In genomic region chr8:88022776-88023385, GRCm38 (mm10) we compare ENCODE assay signal across 13 mouse cellular contexts.
DNase-seq lines count a peak whose midpoint lies in the region; ATAC-seq lines count a peak whose summit lies in the region.
"Had no signal": no experiment of that assay in that cellular context is flagged by ENCODE, and none has a peak within 500 bp of the region (broad histone marks: within the 10 kb centered on the region; RNA-seq: fewer than 3 reads in every experiment).

No protein-coding gene starts in this region.

- peak; percentile 8 for DNase-seq in retina, embryonic 14.5 days (ENCODE audit: low spot score)
- DNase-seq in retina, postnatal 1 day, result no peak
- no peak for DNase-seq in limb, embryonic 10.5 days (ENCODE audit: low spot score)
- DNase-seq in lung, adult 18-20 months, result no peak
- DNase-seq in lung, postnatal 10 days, result no peak
- no peak for DNase-seq in urinary bladder, adult 2 months (ENCODE audit: low spot score)
- DNase-seq: gastrocnemius, postnatal 25 days had no signal

- no peak overlapping the region for H3K4me2 ChIP-seq in forebrain, embryonic 16.5 days (ENCODE audit: low read length)
- no peak overlapping the region for H3K4me2 ChIP-seq in midbrain, embryonic 16.5 days (ENCODE audit: low read length)
- H3K4me2 ChIP-seq: limb, embryonic 12.5 days; liver, embryonic 15.5 days had no signal

- H3K4me3 ChIP-seq in forebrain, embryonic 16.5 days (replicated peaks; ENCODE audit: low read length), result no peak overlapping the region
- H3K4me3 ChIP-seq in limb, embryonic 10.5 days, result no peak overlapping the region
- H3K4me3 ChIP-seq in midbrain, embryonic 16.5 days (ENCODE audit: low read depth, low read length), result no peak overlapping the region
- H3K4me3 ChIP-seq: limb, embryonic 12.5 days; liver, embryonic 15.5 days; megakaryocyte, embryonic 14.5 days; myocyte had no signal

- 48% methylated on average over 16 of the region's 16 CpGs for WGBS in forebrain, embryonic 16.5 days
- WGBS in limb, embryonic 10.5 days, result 81% methylated on average over 16 of the region's 16 CpGs
- WGBS in midbrain, embryonic 16.5 days, result 30% methylated on average over 16 of the region's 16 CpGs

- H3K27ac ChIP-seq in forebrain, embryonic 16.5 days (ENCODE audit: low read length), result no peak overlapping the region
- H3K27ac ChIP-seq in limb, embryonic 10.5 days, result peak overlapping the region; percentile 50
- H3K27ac ChIP-seq in midbrain, embryonic 16.5 days (ENCODE audit: low read length), result no peak overlapping the region
- H3K27ac ChIP-seq: limb, embryonic 12.5 days; liver, embryonic 15.5 days had no signal

- H3K36me3 ChIP-seq in forebrain, embryonic 16.5 days (ENCODE audit: control insufficient read depth, insufficient read depth), result no peaks in the 10 kb centered on the region
- no peaks in the 10 kb centered on the region for H3K36me3 ChIP-seq in limb, embryonic 10.5 days
- H3K36me3 ChIP-seq in midbrain, embryonic 16.5 days (ENCODE audit: control insufficient read depth, insufficient read depth, low read length), result no peaks in the 10 kb centered on the region
- H3K36me3 ChIP-seq: limb, embryonic 12.5 days; liver, embryonic 15.5 days had no signal

- H3K27me3 ChIP-seq in forebrain, embryonic 16.5 days (replicated peaks; ENCODE audit: control insufficient read depth, insufficient read depth, low read length), result no peaks in the 10 kb centered on the region
- no peaks in the 10 kb centered on the region for H3K27me3 ChIP-seq in limb, embryonic 10.5 days (ENCODE audit: low read depth, poor library complexity, severe bottlenecking)
- no peaks in the 10 kb centered on the region for H3K27me3 ChIP-seq in midbrain, embryonic 16.5 days (ENCODE audit: control insufficient read depth, insufficient read depth, low read depth, low read length)
- H3K27me3 ChIP-seq: limb, embryonic 12.5 days; liver, embryonic 15.5 days had no signal

- peak overlapping the region; percentile 1; the same call in 1 of the 2 replicates for H3K9ac ChIP-seq in forebrain, embryonic 16.5 days (replicated peaks; ENCODE audit: low read depth, low read length)
- H3K9ac ChIP-seq in midbrain, embryonic 16.5 days (ENCODE audit: low read depth, low read length), result 0 out of 2 replicates have a peak overlapping the region, but pooled peaks have one; percentile 36
- H3K9ac ChIP-seq: limb, embryonic 12.5 days; liver, embryonic 15.5 days had no signal

- no peaks in the 10 kb centered on the region for H3K9me3 ChIP-seq in forebrain, embryonic 16.5 days (ENCODE audit: control insufficient read depth, low read length)
- H3K9me3 ChIP-seq in limb, embryonic 10.5 days (replicated peaks), result peaks cover 3% of the 10 kb centered on the region
- H3K9me3 ChIP-seq in midbrain, embryonic 16.5 days (replicated peaks; ENCODE audit: control insufficient read depth, low read length, poor library complexity, severe bottlenecking), result no peaks in the 10 kb centered on the region
- H3K9me3 ChIP-seq: liver, embryonic 15.5 days had no signal

- H3K4me1 ChIP-seq in forebrain, embryonic 16.5 days (replicated peaks; ENCODE audit: control insufficient read depth, insufficient read depth, low read length), result peaks cover 5% of the 10 kb centered on the region; the same call in 1 of the 2 replicates
- H3K4me1 ChIP-seq in limb, embryonic 10.5 days, result peaks cover 24% of the 10 kb centered on the region
- peaks cover 9% of the 10 kb centered on the region; the same call in 1 of the 2 replicates for H3K4me1 ChIP-seq in midbrain, embryonic 16.5 days (ENCODE audit: control insufficient read depth, insufficient read depth, low read length)
- H3K4me1 ChIP-seq: liver, embryonic 15.5 days; megakaryocyte, embryonic 14.5 days had no signal

- ATAC-seq in forebrain, embryonic 16.5 days, result 0 out of 2 replicates have a peak, but pooled peaks have one; percentile 6
- peak; percentile 22 for ATAC-seq in midbrain, embryonic 16.5 days
